Mouse (Mus musculus) hindbrain, embryonic 11.5 days (tissue): ENCODE results near the gene Anxa4. TPM values are rescaled to one million over a fixed set of nuclear protein-coding genes. Genes with fewer than 3 reads are reported as not detected.

Source experiments
- ATAC-seq: fragments of 200-750 bp; cut with Nextera tagmentation; 2 replicates; pipeline ENCODE4 v1.8.0; 2017; ENCODE audit warnings: mild to moderate bottlenecking, moderate TSS enrichment, moderate library complexity; ENCODE audit not compliant: low FRiP score
- DNase-seq: peaks from one replicate; pipeline ENCODE4 v3.0.0-alpha.2; 2015; ENCODE audit warnings: low spot score
- H3K27ac ChIP-seq: fragments of 300-500 bp; sonication (generic); 2 replicates; pipeline ENCODE4 v1.5.1; 2014; ENCODE audit warnings: mild to moderate bottlenecking, low read depth, low read length
- H3K27me3 ChIP-seq: fragments of 300-500 bp; sonication (generic); 2 replicates; pipeline ENCODE4 v1.6.1; 2014; ENCODE audit warnings: mild to moderate bottlenecking, low read length, moderate library complexity, mixed read lengths; ENCODE audit not compliant: control insufficient read depth, insufficient read depth
- H3K36me3 ChIP-seq: fragments of 300-500 bp; sonication (generic); 2 replicates; pipeline ENCODE4 v1.6.1; 2014; ENCODE audit warnings: mild to moderate bottlenecking, low read length, moderate library complexity, mixed read lengths; ENCODE audit not compliant: control insufficient read depth, insufficient read depth
- H3K4me1 ChIP-seq: fragments of 300-500 bp; sonication (generic); replicated peaks from 2 replicates; pipeline ENCODE4 v1.6.1; 2014; ENCODE audit warnings: low read length, mixed read lengths; ENCODE audit not compliant: control insufficient read depth, insufficient read depth
- H3K4me2 ChIP-seq: fragments of 300-500 bp; sonication (generic); replicated peaks from 2 replicates; pipeline ENCODE4 v1.6.1; 2014; ENCODE audit warnings: mild to moderate bottlenecking, low read depth, low read length
- H3K4me3 ChIP-seq: fragments of 300-500 bp; sonication (generic); 2 replicates; pipeline ENCODE4 v1.5.1; 2014; ENCODE audit warnings: low read depth, low read length
- H3K9ac ChIP-seq: fragments of 300-500 bp; sonication (generic); 2 replicates; pipeline ENCODE4 v1.6.1; 2014; ENCODE audit warnings: low read depth, low read length
- H3K9me3 ChIP-seq: fragments of 300-500 bp; sonication (generic); 2 replicates; pipeline ENCODE4 v1.6.1; 2016; ENCODE audit warnings: low read length; ENCODE audit not compliant: control insufficient read depth
- WGBS: fragments of 180-500 bp; shearing (Covaris S2); extraction: QIAGEN DNeasy Blood & Tissue Kit; methylation state at CpG from one replicate; pipeline ENCODE4 v1.1.7; 2014; 5-methylcytosine and 5-hydroxymethylcytosine counted together
- polyA plus RNA-seq: library from polyadenylated mRNA; unstranded; fragments of >200 nt; fragmentation: Nextera tagmentation; extraction: Ambion mirVana; gene quantifications from 2 replicates; pipeline ENCODE4 v1.2.1, GENCODE M21; 2014

The Anxa4 gene
- polyA plus RNA-seq, 1 experiment from 2014 or later, result 11.7 TPM

- 39% methylated on average over 10 of the region's 10 CpGs for WGBS
- no peak for ATAC-seq
- Histone ChIP-seq H3K27me3 (no peaks in the 10 kb centered on the region; the same call in 1 of the 2 replicates), H3K9ac (no peak overlapping the region), H3K36me3 (no peaks in the 10 kb centered on the region), H3K4me3 (no peak overlapping the region), H3K9me3 (no peaks in the 10 kb centered on the region), H3K27ac (no peak overlapping the region), H3K4me2 (no peak overlapping the region), H3K4me1 (peaks cover 3% of the 10 kb centered on the region; the same call in 1 of the 2 replicates)
- no peak for DNase-seq
These were observed 30.4 kb upstream of the Anxa4 start for GRCm38 (mm10) chr6:86823824-86824223.

GRCm38 (mm10) chr6:86823051-86823431 lies 29.7 kb upstream of the Anxa4 start:
- Histone ChIP-seq H3K9ac (no peak overlapping the region), H3K27me3 (no peaks in the 10 kb centered on the region; the same call in 1 of the 2 replicates), H3K9me3 (no peaks in the 10 kb centered on the region), H3K36me3 (no peaks in the 10 kb centered on the region), H3K27ac (no peak overlapping the region), H3K4me2 (no peak overlapping the region), H3K4me1 (peaks cover 3% of the 10 kb centered on the region; the same call in 1 of the 2 replicates), H3K4me3 (no peak overlapping the region)
- DNase-seq (no peak), ATAC-seq (no peak)
- 33% methylated on average over 9 of the region's 9 CpGs for WGBS

GRCm38 (mm10) chr6:86822285-86823050 lies 29.1 kb upstream of the Anxa4 start:
- H3K27ac ChIP-seq, result no peak overlapping the region
- H3K9me3 ChIP-seq, result no peaks in the 10 kb centered on the region
- H3K9ac ChIP-seq, result peak overlapping the region; percentile 36; the same call in 1 of the 2 replicates
- DNase-seq, result peak; percentile 28
- 5% methylated on average over 19 of the region's 19 CpGs for WGBS
- peaks cover 3% of the 10 kb centered on the region; the same call in 1 of the 2 replicates for H3K4me1 ChIP-seq
- no peak overlapping the region for H3K4me3 ChIP-seq
- H3K27me3 ChIP-seq, result no peaks in the 10 kb centered on the region; the same call in 1 of the 2 replicates
- peak overlapping the region; percentile 27; the same call in 1 of the 2 replicates for H3K4me2 ChIP-seq
- no peak for ATAC-seq
- H3K36me3 ChIP-seq, result no peaks in the 10 kb centered on the region

- DNase-seq (peak; percentile 35), ATAC-seq (no peak)
- Histone ChIP-seq H3K9me3 (no peaks in the 10 kb centered on the region), H3K9ac (no peak overlapping the region), H3K27ac (no peak overlapping the region), H3K4me3 (no peak overlapping the region), H3K36me3 (no peaks in the 10 kb centered on the region), H3K4me1 (peaks cover 3% of the 10 kb centered on the region; the same call in 1 of the 2 replicates), H3K27me3 (no peaks in the 10 kb centered on the region; the same call in 1 of the 2 replicates), H3K4me2 (no peak overlapping the region)
- WGBS, result 62% methylated on average over 7 of the region's 7 CpGs
These were observed 27.3 kb upstream of the Anxa4 start for GRCm38 (mm10) chr6:86820690-86821089.

- DNase-seq (no peak), ATAC-seq (no peak)
- H3K4me1 ChIP-seq, result peaks cover 3% of the 10 kb centered on the region; the same call in 1 of the 2 replicates
- H3K9me3 ChIP-seq, result no peaks in the 10 kb centered on the region
- WGBS, result 83% methylated on average over 5 of the region's 5 CpGs
- no peaks in the 10 kb centered on the region; the same call in 1 of the 2 replicates for H3K27me3 ChIP-seq
- H3K4me3 ChIP-seq, result no peak overlapping the region
- H3K4me2 ChIP-seq, result no peak overlapping the region
- no peaks in the 10 kb centered on the region for H3K36me3 ChIP-seq
- no peak overlapping the region for H3K9ac ChIP-seq
- no peak overlapping the region for H3K27ac ChIP-seq
These were observed 26.5 kb upstream of the Anxa4 start for GRCm38 (mm10) chr6:86819926-86820325.

GRCm38 (mm10) chr6:86818914-86819313 lies 25.5 kb upstream of the Anxa4 start:
- ATAC-seq, result no peak
- H3K4me2 ChIP-seq, result no peak overlapping the region
- no peak for DNase-seq
- no peak overlapping the region for H3K27ac ChIP-seq
- no peak overlapping the region for H3K4me3 ChIP-seq
- WGBS, result 73% methylated on average over 4 of the region's 4 CpGs
- H3K27me3 ChIP-seq, result no peaks in the 10 kb centered on the region; the same call in 1 of the 2 replicates
- no peaks in the 10 kb centered on the region for H3K36me3 ChIP-seq
- no peaks in the 10 kb centered on the region for H3K9me3 ChIP-seq
- peaks cover 3% of the 10 kb centered on the region; the same call in 1 of the 2 replicates for H3K4me1 ChIP-seq
- H3K9ac ChIP-seq, result no peak overlapping the region

GRCm38 (mm10) chr6:86816586-86816985 lies 23.2 kb upstream of the Anxa4 start:
- H3K4me1 ChIP-seq, result no peaks in the 10 kb centered on the region
- no peaks in the 10 kb centered on the region for H3K27me3 ChIP-seq
- DNase-seq, result peak; percentile 67
- no peaks in the 10 kb centered on the region for H3K9me3 ChIP-seq
- whole genome bisulfite sequencing, result 19% methylated on average over 8 of the region's 8 CpGs
- no peak overlapping the region for H3K27ac ChIP-seq
- no peaks in the 10 kb centered on the region for H3K36me3 ChIP-seq
- no peak overlapping the region for H3K4me2 ChIP-seq
- no peak overlapping the region for H3K9ac ChIP-seq
- ATAC-seq, result no peak
- H3K4me3 ChIP-seq, result no peak overlapping the region

- H3K36me3 ChIP-seq, result no peaks in the 10 kb centered on the region
- ATAC-seq (no peak), DNase-seq (peak; percentile 30)
- no peak overlapping the region for H3K4me3 ChIP-seq
- H3K27me3 ChIP-seq, result no peaks in the 10 kb centered on the region
- 7% methylated on average over 7 of the region's 7 CpGs for WGBS
- H3K4me1 ChIP-seq, result no peaks in the 10 kb centered on the region
- H3K4me2 ChIP-seq, result no peak overlapping the region; the same call in 1 of the 2 replicates
- H3K9ac ChIP-seq, result no peak overlapping the region
- H3K9me3 ChIP-seq, result no peaks in the 10 kb centered on the region
- H3K27ac ChIP-seq, result no peak overlapping the region
These were observed 22.1 kb upstream of the Anxa4 start for GRCm38 (mm10) chr6:86815436-86815835.

GRCm38 (mm10) chr6:86814926-86815325 lies 21.5 kb upstream of the Anxa4 start:
- ATAC-seq (no peak), DNase-seq (peak; percentile 31)
- Histone ChIP-seq H3K9ac (0 out of 2 replicates have a peak overlapping the region, but pooled peaks have one; percentile 11), H3K27ac (no peak overlapping the region), H3K4me3 (no peak overlapping the region), H3K4me1 (no peaks in the 10 kb centered on the region), H3K27me3 (no peaks in the 10 kb centered on the region), H3K9me3 (no peaks in the 10 kb centered on the region), H3K4me2 (no peak overlapping the region; the same call in 1 of the 2 replicates), H3K36me3 (no peaks in the 10 kb centered on the region)
- WGBS, result 36% methylated on average over 3 of the region's 3 CpGs
